Mouse (Mus musculus): ENCODE results near the gene Kank1.

The Kank1 gene

DNA sequence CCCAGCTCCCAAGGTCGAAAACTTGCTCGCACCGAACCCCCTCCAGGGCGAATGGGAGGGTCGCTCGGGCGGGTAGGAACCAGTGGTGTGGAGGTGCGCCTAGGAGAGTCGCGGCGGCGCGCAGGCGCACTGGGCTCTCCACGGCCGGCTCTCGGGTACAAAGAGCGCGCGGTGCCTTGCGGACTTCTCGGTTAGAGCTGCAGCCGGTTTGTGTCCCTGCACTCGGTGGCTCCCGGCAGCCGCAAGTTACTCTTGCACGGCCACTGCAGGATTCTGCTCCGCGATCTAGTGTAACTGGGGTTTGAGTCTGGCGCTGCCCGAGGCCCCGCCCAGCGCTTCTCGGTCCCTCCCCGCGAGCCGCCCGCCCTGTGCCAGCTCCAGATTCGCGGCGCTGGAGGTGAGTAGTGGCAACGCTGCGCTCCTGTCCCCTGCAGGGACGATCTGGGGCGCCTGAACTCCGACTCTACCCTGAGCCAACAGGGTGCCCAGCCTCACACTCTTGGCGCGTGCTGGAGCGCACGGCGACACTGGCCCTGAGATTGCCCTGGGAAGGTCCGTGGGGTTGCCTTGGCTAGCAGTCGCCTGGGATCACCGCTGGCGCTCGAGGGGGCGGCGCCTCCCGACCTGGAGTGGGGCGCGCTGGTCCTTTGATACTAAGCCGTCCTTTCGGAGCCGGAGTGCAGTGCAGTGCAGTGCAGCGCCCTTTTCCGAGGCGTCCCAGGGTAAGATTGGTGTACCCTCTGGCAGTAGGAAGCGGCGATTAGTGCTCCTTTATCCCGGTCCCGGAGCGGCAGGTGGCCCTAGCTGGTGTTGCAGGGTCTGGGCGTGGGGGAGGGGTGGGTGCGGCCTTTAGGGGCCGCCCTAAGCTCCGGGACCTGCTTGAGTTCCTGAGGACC is at the start of gene Kank1:
TSS of gene Kank1 (plus strand) at position 380 of the 896 bp plus-strand sequence.
- no peak for DNase-seq (ENCODE audit: extremely low spot score, low read depth, low spot score)

DNA sequence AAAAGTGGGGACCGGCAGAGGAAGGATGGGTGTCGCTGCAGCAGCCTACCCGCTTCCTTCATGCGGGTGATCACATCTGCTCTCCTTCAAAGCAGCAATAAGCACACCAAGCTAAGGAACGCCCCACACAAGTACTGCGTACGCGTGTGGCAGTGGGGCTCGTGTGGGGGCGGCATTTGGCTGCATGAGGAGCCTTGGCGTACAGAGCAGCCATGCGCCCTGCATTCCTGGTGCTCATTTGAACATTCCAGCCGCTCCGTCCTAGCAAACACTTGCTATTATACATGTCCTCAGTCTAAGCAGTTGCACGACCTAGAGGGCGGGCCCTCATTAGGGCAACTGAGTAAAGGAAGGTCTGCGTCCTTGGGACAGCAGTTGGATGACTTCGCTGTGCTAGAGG is 49.1 kb upstream of the Kank1 start:
- DNase-seq (ENCODE audit: extremely low spot score, low read depth, low spot score) = no peak

GRCm38 (mm10) chr19:25193751-25194150 is 43.0 kb upstream of the Kank1 start:
- no peak for DNase-seq (ENCODE audit: extremely low spot score, low read depth, low spot score)

GRCm38 (mm10) chr19:25200081-25200860 is 36.5 kb upstream of the Kank1 start:
- DNase-seq (ENCODE audit: extremely low spot score, low read depth, low spot score) = no peak

GRCm38 (mm10) chr19:25203077-25203476 is 33.7 kb upstream of the Kank1 start:
- DNase-seq (ENCODE audit: extremely low spot score, low read depth, low spot score) = no peak

DNA sequence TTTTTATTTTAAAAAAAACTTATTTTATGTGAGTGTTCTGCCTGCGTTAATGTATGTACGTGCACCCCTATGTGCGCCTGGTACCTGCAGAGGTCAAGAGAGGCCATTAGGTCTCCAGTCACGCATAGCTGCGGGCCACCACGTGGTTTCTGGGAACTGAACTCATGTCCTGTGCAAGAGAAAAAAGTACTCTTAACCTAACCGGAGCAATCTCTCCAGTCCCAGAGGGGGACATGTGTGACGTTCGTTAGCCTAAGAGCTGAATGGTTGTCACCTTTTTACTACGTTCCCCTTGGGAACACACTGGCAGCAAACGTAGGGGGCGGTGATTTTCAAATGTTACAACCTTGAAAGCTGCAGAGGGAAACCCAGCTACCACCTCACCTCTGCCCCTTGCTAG is 29.8 kb upstream of the Kank1 start:
- no peak for DNase-seq (ENCODE audit: extremely low spot score, low read depth, low spot score)

- no peak for DNase-seq (ENCODE audit: extremely low spot score, low read depth, low spot score)
These were observed 28.9 kb upstream of the Kank1 start for GRCm38 (mm10) chr19:25207731-25208361.

DNA sequence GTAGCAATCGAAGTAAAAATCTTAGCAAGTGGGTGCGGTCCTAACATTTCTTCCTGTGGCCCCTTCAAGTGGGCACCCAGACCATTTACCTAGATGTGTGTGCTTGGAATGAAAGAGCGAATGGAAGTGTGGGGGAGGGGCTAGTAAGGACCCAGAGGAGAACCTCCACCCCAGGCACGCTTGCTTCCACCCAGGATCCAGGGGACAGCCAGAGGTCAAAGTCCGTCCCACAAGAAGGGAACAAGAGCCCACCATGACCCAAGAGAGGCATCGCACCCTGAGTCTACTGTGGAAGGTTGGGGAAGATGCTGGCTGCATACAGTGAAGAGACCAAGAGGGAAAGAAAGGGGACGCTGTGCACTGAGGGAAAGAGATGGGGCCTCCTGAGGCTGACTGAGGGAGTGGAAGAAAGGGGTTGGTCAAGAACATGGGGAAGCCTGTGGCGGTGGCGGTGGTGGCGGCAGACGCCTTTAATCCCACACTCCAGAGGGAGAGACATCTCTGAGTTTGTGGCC is 28.1 kb upstream of the Kank1 start:
- DNase-seq (ENCODE audit: extremely low spot score, low read depth, low spot score) = no peak

DNA sequence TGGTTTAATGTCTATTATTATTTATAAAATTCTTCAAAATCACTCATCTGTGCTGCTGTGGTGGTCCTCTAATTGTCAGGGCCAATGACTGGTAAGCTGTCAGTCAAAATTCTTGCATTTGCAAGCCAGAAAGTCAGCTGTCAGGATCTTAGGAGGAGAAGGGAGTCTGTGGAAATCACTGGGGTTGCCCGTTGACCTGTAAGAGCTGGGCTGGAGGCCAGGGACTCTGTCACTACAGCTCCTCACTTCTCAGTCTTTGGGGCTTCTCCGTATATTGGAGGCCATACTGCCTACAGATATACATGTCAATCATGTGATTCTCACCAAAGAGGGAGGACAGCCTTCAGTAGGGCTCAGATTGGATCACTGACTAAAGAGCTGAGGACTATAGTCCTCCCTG is 16.2 kb upstream of the Kank1 start:
- DNase-seq (ENCODE audit: extremely low spot score, low read depth, low spot score) = no peak

DNA sequence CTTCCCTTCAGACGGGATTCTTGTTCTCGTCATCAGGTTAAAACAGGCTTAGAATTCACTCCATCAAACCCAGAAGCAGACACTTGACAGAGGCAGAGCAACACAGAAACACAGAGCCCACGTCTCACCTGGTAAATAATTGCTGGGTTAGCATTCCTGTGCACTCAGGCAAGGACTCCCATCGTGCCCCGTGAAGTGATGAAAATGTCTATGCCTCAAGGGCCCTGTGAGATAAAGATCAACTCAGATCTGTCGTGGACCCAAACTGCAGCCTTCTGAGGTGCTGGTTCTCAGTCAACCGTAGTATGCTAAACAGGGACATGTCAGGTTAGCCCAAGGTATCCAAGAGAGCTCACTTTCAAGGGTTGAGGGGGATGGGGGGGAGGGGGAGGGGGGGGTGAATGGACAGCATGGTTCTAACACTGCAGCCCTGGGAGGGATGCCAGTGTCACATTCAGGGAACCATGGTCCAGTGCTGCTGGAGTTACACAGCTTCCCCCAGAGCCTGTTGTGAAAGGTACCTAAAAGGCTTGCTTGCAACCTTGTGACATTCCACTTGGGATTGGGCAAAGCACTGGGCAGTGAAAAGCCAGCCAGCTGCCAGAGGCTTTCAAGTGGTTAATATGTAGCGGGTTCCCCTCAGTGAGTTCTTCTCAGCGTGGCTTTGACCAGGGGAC is 14.7 kb upstream of the Kank1 start:
- no peak for DNase-seq (ENCODE audit: extremely low spot score, low read depth, low spot score)

DNA sequence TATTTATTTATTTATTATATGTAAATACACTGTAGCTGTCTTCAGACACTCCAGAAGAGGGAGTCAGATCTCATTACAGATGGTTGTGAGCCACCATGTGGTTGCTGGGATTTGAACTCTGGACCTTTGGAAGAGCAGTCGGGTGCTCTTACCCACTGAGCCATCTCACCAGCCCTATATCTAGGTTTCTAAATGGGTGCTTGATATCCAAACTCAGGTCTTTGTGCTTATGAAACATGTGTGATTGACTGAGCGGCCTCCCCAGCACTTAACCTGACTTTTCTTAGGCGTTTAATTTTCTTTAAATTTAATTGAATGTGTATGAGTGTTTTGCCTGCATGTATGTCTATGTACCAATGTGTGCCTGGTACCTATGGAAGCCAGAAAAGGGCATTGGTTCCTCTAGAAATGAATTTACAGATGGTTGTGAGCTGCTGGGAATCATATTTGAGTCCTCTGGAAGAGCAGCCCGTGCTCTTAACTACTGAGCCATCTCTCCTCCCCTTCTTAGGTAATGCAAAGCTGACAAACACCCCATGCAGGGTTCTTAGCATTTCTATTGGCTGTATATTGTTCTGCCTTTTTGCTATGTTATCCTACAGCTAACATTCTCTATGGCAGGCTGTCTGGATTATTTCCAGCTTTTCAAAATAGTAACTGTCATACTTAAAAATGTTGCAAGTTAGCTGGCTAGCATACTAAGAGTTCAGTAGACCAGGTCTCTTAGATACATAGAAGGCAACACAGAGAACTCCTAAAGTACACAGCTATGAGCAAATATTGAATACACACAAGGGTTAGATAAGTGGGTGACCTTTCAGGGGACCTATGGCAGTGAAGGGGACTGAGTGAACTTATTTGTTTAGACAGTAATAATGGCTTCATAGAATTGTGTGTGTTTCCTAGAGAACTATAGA is 6.5 kb upstream of the Kank1 start:
- DNase-seq (ENCODE audit: extremely low spot score, low read depth, low spot score) = no peak

DNA sequence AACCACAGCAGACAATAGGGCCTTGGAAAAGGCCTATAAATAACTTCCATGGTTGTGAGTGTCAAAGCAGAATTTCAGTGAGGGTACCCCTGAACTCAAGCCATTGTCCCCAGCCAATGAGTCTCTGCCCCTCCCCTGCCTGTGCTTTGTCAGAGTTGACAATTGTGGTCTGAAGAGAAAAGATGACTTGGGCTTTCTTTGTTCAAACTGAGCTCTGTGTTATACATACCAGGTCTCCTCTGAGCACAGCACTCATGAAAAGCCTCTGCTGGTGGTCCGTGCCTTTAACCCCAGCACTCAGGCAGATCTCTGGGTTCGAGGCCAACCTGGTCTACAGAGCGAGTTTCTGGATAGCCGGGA is 5.8 kb upstream of the Kank1 start:
- DNase-seq (ENCODE audit: extremely low spot score, low read depth, low spot score) = no peak

GRCm38 (mm10) chr19:25232032-25232431 is 4.7 kb upstream of the Kank1 start:
- DNase-seq (ENCODE audit: extremely low spot score, low read depth, low spot score) = no peak

- DNase-seq (ENCODE audit: extremely low spot score, low read depth, low spot score) = no peak
These were observed 791 bp downstream of the Kank1 start for GRCm38 (mm10) chr19:25237492-25238040.

DNA sequence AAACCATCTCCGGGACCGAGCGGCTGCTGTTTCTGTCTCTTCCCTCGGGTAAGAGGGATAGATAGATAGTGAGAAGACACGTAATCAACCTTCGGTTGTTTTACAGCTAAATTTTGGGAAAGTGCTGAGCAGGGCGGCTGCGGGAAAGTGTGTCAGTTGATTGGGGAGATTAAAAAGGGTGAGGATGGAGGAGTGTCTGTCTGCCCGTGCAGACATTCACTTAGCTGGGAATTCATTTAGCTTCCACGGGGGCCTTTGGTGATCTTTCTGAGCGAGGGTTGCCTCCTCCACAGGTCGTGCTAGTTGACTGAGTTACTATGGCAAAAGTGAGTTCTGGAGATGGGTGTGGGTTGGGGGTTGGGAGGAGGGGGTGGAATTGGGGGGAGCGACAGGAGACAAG is 1.3 kb downstream of the Kank1 start:
- DNase-seq (ENCODE audit: extremely low spot score, low read depth, low spot score) = no peak

- no peak for DNase-seq (ENCODE audit: extremely low spot score, low read depth, low spot score)
These were observed 6.8 kb downstream of the Kank1 start for GRCm38 (mm10) chr19:25243566-25243965.

- no peak for DNase-seq (ENCODE audit: extremely low spot score, low read depth, low spot score)
These were observed 9.3 kb downstream of the Kank1 start for GRCm38 (mm10) chr19:25246062-25246461.

GRCm38 (mm10) chr19:25247858-25248552 is 11.2 kb downstream of the Kank1 start:
- no peak for DNase-seq (ENCODE audit: extremely low spot score, low read depth, low spot score)

GRCm38 (mm10) chr19:25249230-25249629 is 12.5 kb downstream of the Kank1 start:
- DNase-seq (ENCODE audit: extremely low spot score, low read depth, low spot score) = no peak
